ENCODE assay signal across 23 mouse cellular contexts in genomic region chr10:111777559-111777958, GRCm38 (mm10).
DNase-seq lines count a peak whose midpoint lies in the region; ATAC-seq and TF ChIP-seq lines count a peak whose summit lies in the region.
"Had no signal": no experiment of that assay in that cellular context is flagged by ENCODE, and none has a peak within 500 bp of the region (broad histone marks: within the 10 kb centered on the region; RNA-seq: fewer than 3 reads in every experiment).

No protein-coding gene starts in this region.

- no peaks in the 10 kb centered on the region for H3K9me3 ChIP-seq in hindbrain, postnatal 0 days (ENCODE audit: low read length)
- H3K9me3 ChIP-seq in hindbrain, embryonic 10.5 days: no peaks in the 10 kb centered on the region
- H3K9me3 ChIP-seq: embryonic facial prominence, embryonic 12.5 days; forebrain, embryonic 15.5 days; heart, embryonic 12.5 days; limb, embryonic 10.5 days; liver, embryonic 15.5 days; midbrain, embryonic 12.5 days had no signal

- no peak overlapping the region for H3K9ac ChIP-seq in hindbrain, postnatal 0 days (replicated peaks; ENCODE audit: low read length)
- H3K9ac ChIP-seq: embryonic facial prominence, embryonic 12.5 days; forebrain, embryonic 15.5 days; heart, embryonic 12.5 days; liver, embryonic 15.5 days; midbrain, embryonic 12.5 days had no signal

- TF ChIP-seq CTCF in hindbrain, postnatal 0 days (IDR thresholded peaks at IDR 0.05; ENCODE audit: low read depth): no peak
- TF ChIP-seq CTCF in Patski (IDR thresholded peaks at IDR 0.05): no peak

- peak; percentile 36 for DNase-seq in hindbrain, postnatal 0 days (ENCODE audit: low spot score)
- DNase-seq in hindbrain, embryonic 10.5 days (ENCODE audit: low spot score): no peak
- DNase-seq in lung, postnatal 10 days: peak; percentile 22
- no peak for DNase-seq in lung, postnatal 4 days
- DNase-seq in Patski (ENCODE audit: low read depth, low spot score): peak; percentile 43
- no peak for DNase-seq in ovary, postnatal 36 days (ENCODE audit: low spot score)
- no peak for DNase-seq in yolk sac, embryonic 10.5 days (ENCODE audit: low spot score)
- DNase-seq: adrenal gland, postnatal 36 days; cerebellum, adult 11-12 months; cerebellum, postnatal 14 days; kidney, adult 18-20 months; liver; right cerebral cortex, postnatal 14 days had no signal

- no peak overlapping the region for H3K27ac ChIP-seq in hindbrain, postnatal 0 days
- no peak overlapping the region for H3K27ac ChIP-seq in hindbrain, embryonic 10.5 days
- H3K27ac ChIP-seq: forebrain, embryonic 15.5 days; kidney, postnatal 0 days; left cerebral cortex, adult 2 months; limb, embryonic 10.5 days; liver, embryonic 15.5 days; midbrain, embryonic 12.5 days; stomach, postnatal 0 days had no signal

- no peaks in the 10 kb centered on the region for H3K27me3 ChIP-seq in hindbrain, postnatal 0 days (ENCODE audit: insufficient read depth, low read length)
- no peaks in the 10 kb centered on the region for H3K27me3 ChIP-seq in hindbrain, embryonic 10.5 days (ENCODE audit: insufficient read depth, poor library complexity, severe bottlenecking)
- no peaks in the 10 kb centered on the region for H3K27me3 ChIP-seq in Patski
- H3K27me3 ChIP-seq: embryonic facial prominence, embryonic 12.5 days; forebrain, embryonic 15.5 days; heart, embryonic 12.5 days; liver, embryonic 15.5 days; midbrain, embryonic 12.5 days had no signal

- in situ Hi-C loops in Patski (cut with MboI; ENCODE audit: low pct_unique_long_range_greater_than_20kb): no loop called here

- no peak overlapping the region for H3K4me2 ChIP-seq in hindbrain, postnatal 0 days (ENCODE audit: low read depth, low read length)
- H3K4me2 ChIP-seq: embryonic facial prominence, embryonic 12.5 days; forebrain, embryonic 15.5 days; heart, embryonic 12.5 days; liver, embryonic 15.5 days; midbrain, embryonic 12.5 days had no signal

- peak; percentile 78 for ATAC-seq in hindbrain, postnatal 0 days
- ATAC-seq in Patski: peak; percentile 57
- ATAC-seq: forebrain, embryonic 15.5 days; inflammation-experienced regulatory T-cells, adult 6 months had no signal

- no peaks in the 10 kb centered on the region for H3K36me3 ChIP-seq in hindbrain, postnatal 0 days (ENCODE audit: insufficient read depth, low read length)
- no peaks in the 10 kb centered on the region for H3K36me3 ChIP-seq in hindbrain, embryonic 10.5 days
- H3K36me3 ChIP-seq: embryonic facial prominence, embryonic 12.5 days; forebrain, embryonic 15.5 days; heart, embryonic 12.5 days; limb, embryonic 10.5 days; liver, embryonic 15.5 days; midbrain, embryonic 12.5 days had no signal

- CTCF ChIA-PET in Patski (lab: Charles Lee): interaction anchor here (0.8 to 1.3 kb wide), 2 partner anchors 10 to 18 kb away, joined by 3 read pairs; no protein-coding TSS in a partner anchor

- POLR2A ChIA-PET in Patski (lab: Charles Lee): interaction anchor here (0.6 kb wide), 1 partner anchor 40 kb away, joined by 3 read pairs; no protein-coding TSS in a partner anchor

- no peaks in the 10 kb centered on the region for H3K4me1 ChIP-seq in hindbrain, postnatal 0 days (ENCODE audit: insufficient read depth, low read length)
- H3K4me1 ChIP-seq in hindbrain, embryonic 10.5 days (replicated peaks): peaks cover 4% of the 10 kb centered on the region; the same call in 1 of the 2 replicates
- H3K4me1 ChIP-seq: forebrain, embryonic 15.5 days; heart, embryonic 12.5 days; liver, embryonic 15.5 days; midbrain, embryonic 12.5 days had no signal

- no peak overlapping the region for H3K4me3 ChIP-seq in hindbrain, postnatal 0 days (ENCODE audit: low read length)
- H3K4me3 ChIP-seq in hindbrain, embryonic 10.5 days: no peak overlapping the region
- H3K4me3 ChIP-seq: embryonic facial prominence, embryonic 12.5 days; forebrain, embryonic 15.5 days; heart, embryonic 12.5 days; left cerebral cortex, adult 2 months; limb, embryonic 10.5 days; liver, embryonic 15.5 days; midbrain, embryonic 12.5 days had no signal

Comparison
In these comparisons a context has a peak if more than half of its experiments do, and no peak if none do; other contexts are left out.
1. DNase-seq: peak in hindbrain, postnatal 0 days (single experiment), lung, postnatal 10 days (single experiment) and Patski (single experiment); none in hindbrain, embryonic 10.5 days (single experiment), lung, postnatal 4 days (0 of 2), ovary, postnatal 36 days (single experiment) and yolk sac, embryonic 10.5 days (single experiment).